Mouse (Mus musculus) midbrain, postnatal 0 days (tissue): ENCODE measurements at regions not wholly inside any gene's neighbourhood (a gene's known extent, or its start where the extent isn't known, plus 50 kb on each side); places are given as distances from the start of the nearest gene placed in this dataset.

Source experiments
- ATAC-seq: fragments of 200-750 bp; cut with Nextera tagmentation; 2 replicates; pipeline ENCODE4 v1.8.0; 2017; ENCODE audit warnings: moderate number of reproducible peaks, mild to moderate bottlenecking, moderate TSS enrichment, moderate library complexity; ENCODE audit not compliant: low FRiP score
- DNase-seq: peaks from one replicate; pipeline ENCODE4 v3.0.0-alpha.2; 2015; ENCODE audit warnings: low spot score
- H3K27ac ChIP-seq: fragments of 300-500 bp; sonication (generic); 2 replicates; pipeline ENCODE4 v1.5.1; 2014; ENCODE audit warnings: low read depth, mild to moderate bottlenecking, low read length, mixed read lengths
- H3K27me3 ChIP-seq: fragments of 300-500 bp; sonication (generic); 2 replicates; pipeline ENCODE4 v1.6.1; 2014; ENCODE audit warnings: low read length, control low read depth, mixed read lengths; ENCODE audit not compliant: insufficient read depth
- H3K36me3 ChIP-seq: fragments of 300-500 bp; sonication (generic); 2 replicates; pipeline ENCODE4 v1.6.1; 2014; ENCODE audit warnings: low read length, control low read depth, mixed read lengths; ENCODE audit not compliant: insufficient read depth
- H3K4me1 ChIP-seq: fragments of 300-500 bp; sonication (generic); 2 replicates; pipeline ENCODE4 v1.6.1; 2014; ENCODE audit warnings: mild to moderate bottlenecking, control low read depth, antibody characterized with exemption, low read length, mixed read lengths; ENCODE audit not compliant: insufficient read depth
- H3K4me2 ChIP-seq: fragments of 300-500 bp; sonication (generic); 2 replicates; pipeline ENCODE4 v1.6.1; 2014; ENCODE audit warnings: low read depth, mild to moderate bottlenecking, low read length, mixed read lengths; ENCODE audit not compliant: poor library complexity, severe bottlenecking
- H3K4me3 ChIP-seq: fragments of 300-500 bp; sonication (generic); 2 replicates; pipeline ENCODE4 v1.5.1; 2014; ENCODE audit warnings: low read depth, mild to moderate bottlenecking, low read length, moderate library complexity
- H3K9ac ChIP-seq: fragments of 300-500 bp; sonication (generic); replicated peaks from 2 replicates; pipeline ENCODE4 v1.6.1; 2014; ENCODE audit warnings: mild to moderate bottlenecking, low read length, moderate library complexity, mixed read lengths; ENCODE audit not compliant: poor library complexity, severe bottlenecking
- H3K9me3 ChIP-seq: fragments of 300-500 bp; sonication (generic); 2 replicates; pipeline ENCODE4 v1.6.1; 2016; ENCODE audit warnings: low read length, control low read depth
- CTCF ChIP-seq: IDR thresholded peaks from 2 replicates; pipeline ENCODE4 v1.5.1; 2016; ENCODE audit warnings: antibody characterized with exemption, mild to moderate bottlenecking
- WGBS: fragments of 180-500 bp; shearing (Covaris S2); extraction: QIAGEN DNeasy Blood & Tissue Kit; methylation state at CpG from one replicate; pipeline ENCODE4 v1.1.7; 2014; 5-methylcytosine and 5-hydroxymethylcytosine counted together

DNA sequence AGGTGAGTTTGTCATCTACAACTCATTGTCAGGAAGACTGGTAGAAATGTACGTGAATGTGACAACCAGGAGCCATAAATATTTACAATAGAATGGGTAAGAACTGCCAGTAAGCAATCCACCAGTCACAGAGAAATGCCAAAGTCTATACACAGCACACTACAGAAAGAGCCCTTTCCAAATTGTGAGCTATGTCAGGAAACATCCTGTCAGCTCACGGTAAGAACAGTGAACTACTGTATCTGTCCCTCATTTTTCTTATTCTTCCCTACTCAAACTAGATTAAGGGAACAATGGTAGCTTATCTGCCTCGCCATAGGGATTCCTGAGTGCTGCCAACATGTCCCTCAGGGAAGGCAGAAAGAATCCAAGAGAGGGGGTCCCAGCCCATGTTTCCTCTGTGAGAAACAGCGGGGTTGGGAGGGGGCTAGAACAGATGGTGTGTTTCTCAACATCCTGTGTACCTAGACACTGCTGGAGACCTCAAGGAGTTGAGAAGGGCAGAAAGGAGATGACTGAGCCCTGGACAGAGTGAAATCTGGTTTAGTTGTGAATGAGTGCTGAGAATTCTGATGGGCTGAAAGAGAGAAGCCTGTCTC is 191.6 kb downstream of the Rfpl4b start:
- no peak overlapping the region for H3K4me2 ChIP-seq
- H3K36me3 ChIP-seq: no peaks in the 10 kb centered on the region
- WGBS: 55% methylated on average over 4 of the region's 4 CpGs
- ATAC-seq: peak; percentile 41; the same call in 1 of the 2 replicates
- no peak overlapping the region for H3K4me3 ChIP-seq
- H3K9me3 ChIP-seq: no peaks in the 10 kb centered on the region
- H3K27me3 ChIP-seq: no peaks in the 10 kb centered on the region
- no peak for TF ChIP-seq CTCF
- H3K4me1 ChIP-seq: no peaks in the 10 kb centered on the region
- no peak overlapping the region for H3K9ac ChIP-seq
- peak; percentile 3 for DNase-seq
- H3K27ac ChIP-seq: no peak overlapping the region

GRCm38 (mm10) chr10:38623399-38623798 is 198.2 kb downstream of the Rfpl4b start:
- H3K9me3 ChIP-seq: no peaks in the 10 kb centered on the region
- no peak overlapping the region for H3K4me2 ChIP-seq
- no peak for TF ChIP-seq CTCF
- H3K4me3 ChIP-seq: no peak overlapping the region
- 89% methylated on average over 1 of the region's 1 CpGs for WGBS
- ATAC-seq: no peak
- DNase-seq: no peak
- no peak overlapping the region for H3K9ac ChIP-seq
- H3K4me1 ChIP-seq: no peaks in the 10 kb centered on the region
- no peaks in the 10 kb centered on the region for H3K36me3 ChIP-seq
- H3K27me3 ChIP-seq: no peaks in the 10 kb centered on the region
- H3K27ac ChIP-seq: no peak overlapping the region

DNA sequence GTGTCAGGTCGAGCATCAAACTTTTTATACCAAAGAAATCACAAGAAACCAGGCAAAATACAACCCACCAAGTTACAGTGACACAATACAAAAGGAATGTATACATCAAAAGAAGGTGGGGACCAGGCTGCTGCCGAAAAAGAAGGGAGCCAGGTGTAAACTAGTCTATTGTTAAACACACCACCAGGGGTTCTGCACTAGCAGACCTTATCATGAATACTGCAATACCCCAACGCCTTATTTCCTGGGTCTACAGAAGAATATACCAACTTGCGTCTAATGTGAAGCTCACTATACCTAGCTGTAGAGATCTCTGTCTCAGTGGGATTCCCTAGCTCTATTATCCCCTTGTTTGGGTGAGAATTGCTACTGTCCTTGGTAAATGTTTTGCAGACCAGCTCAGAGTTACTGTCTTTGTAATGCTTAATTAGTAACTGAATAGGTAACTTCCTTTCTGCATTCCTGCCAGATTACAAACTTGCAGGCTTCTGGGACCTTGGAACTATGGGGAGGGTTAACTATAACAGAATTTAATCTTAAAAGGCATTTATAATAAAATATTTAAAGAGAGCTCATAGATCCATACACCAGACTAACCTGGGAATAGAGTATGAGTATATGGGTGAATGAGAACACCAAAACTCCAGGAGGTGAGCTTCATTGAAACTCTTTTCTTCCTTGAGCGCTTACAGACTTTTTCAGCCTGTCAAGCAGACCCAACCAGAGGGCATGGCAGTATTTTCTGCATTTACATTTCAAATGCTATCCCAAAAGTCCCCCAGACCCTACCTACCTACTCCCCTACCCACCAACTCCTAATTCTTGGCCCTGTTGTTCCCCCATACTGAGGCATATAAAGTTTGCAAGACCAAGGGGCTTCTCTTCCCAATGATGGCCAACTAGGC is 211.7 kb downstream of the Rfpl4b start:
- TF ChIP-seq CTCF: no peak
- Histone ChIP-seq H3K27me3 (no peaks in the 10 kb centered on the region), H3K4me3 (no peak overlapping the region), H3K4me2 (no peak overlapping the region), H3K27ac (no peak overlapping the region), H3K36me3 (no peaks in the 10 kb centered on the region), H3K9me3 (no peaks in the 10 kb centered on the region), H3K9ac (no peak overlapping the region), H3K4me1 (no peaks in the 10 kb centered on the region)
- no peak for ATAC-seq
- WGBS: 77% methylated on average over 5 of the region's 5 CpGs
- DNase-seq: no peak

- WGBS: 81% methylated on average over 2 of the region's 2 CpGs
- H3K27me3 ChIP-seq: no peaks in the 10 kb centered on the region
- no peaks in the 10 kb centered on the region for H3K36me3 ChIP-seq
- no peaks in the 10 kb centered on the region for H3K9me3 ChIP-seq
- TF ChIP-seq CTCF: no peak
- ATAC-seq: no peak
- no peaks in the 10 kb centered on the region for H3K4me1 ChIP-seq
- H3K4me3 ChIP-seq: no peak overlapping the region
- H3K27ac ChIP-seq: no peak overlapping the region
- DNase-seq: no peak
- no peak overlapping the region for H3K9ac ChIP-seq
- H3K4me2 ChIP-seq: no peak overlapping the region
These were observed 235.5 kb downstream of the Rfpl4b start for GRCm38 (mm10) chr10:38586061-38586460.

DNA sequence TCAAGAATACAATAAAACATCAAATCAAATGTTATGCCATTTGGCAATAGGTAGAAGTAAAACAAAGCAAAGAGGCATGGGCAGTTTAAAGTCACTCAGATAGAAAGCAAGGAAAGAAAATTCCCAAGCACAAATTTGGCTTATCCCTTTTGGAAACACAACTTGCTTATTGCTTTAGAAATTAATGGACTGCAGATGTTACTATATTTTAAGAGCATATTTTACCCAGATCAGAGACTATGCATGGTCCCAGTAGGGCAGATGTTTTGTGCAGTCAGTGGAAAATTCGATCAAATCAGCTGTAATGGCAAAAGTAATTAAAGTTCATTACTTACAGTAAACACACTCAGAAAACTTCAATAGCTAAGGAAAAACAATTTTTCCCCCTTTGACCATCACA is 245.9 kb downstream of the Rfpl4b start:
- WGBS: 73% methylated on average over 1 of the region's 1 CpGs
- no peak for DNase-seq
- H3K9me3 ChIP-seq: no peaks in the 10 kb centered on the region
- no peak overlapping the region for H3K9ac ChIP-seq
- no peaks in the 10 kb centered on the region for H3K36me3 ChIP-seq
- no peak overlapping the region for H3K4me3 ChIP-seq
- H3K4me2 ChIP-seq: no peak overlapping the region
- ATAC-seq: no peak
- H3K4me1 ChIP-seq: no peaks in the 10 kb centered on the region
- no peaks in the 10 kb centered on the region for H3K27me3 ChIP-seq
- no peak overlapping the region for H3K27ac ChIP-seq
- TF ChIP-seq CTCF: no peak

DNA sequence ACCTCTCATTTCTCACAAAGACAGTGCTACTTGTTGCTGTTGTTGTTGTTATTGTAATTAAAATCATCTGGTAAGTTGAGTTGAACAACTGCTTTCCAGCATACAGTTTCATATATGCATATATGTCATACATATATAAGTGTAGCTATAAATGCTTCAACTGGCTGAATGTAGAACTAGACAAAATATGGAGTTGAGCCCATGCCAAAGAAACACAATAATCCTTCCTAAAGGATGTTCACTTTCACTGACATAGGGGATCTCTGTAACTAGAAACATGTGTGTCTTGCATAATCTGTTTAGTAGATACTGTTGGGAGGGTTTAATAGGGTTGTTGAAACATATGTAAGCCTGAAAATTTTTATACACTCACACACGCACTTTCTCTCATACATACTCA is 247.9 kb downstream of the Rfpl4b start:
- H3K27me3 ChIP-seq: no peaks in the 10 kb centered on the region
- no peaks in the 10 kb centered on the region for H3K9me3 ChIP-seq
- WGBS: 87% methylated on average over 1 of the region's 1 CpGs
- H3K9ac ChIP-seq: no peak overlapping the region
- peak overlapping the region; percentile 76 for H3K27ac ChIP-seq
- DNase-seq: no peak
- TF ChIP-seq CTCF: no peak
- H3K4me2 ChIP-seq: no peak overlapping the region
- H3K4me3 ChIP-seq: no peak overlapping the region
- no peaks in the 10 kb centered on the region for H3K4me1 ChIP-seq
- no peak for ATAC-seq
- no peaks in the 10 kb centered on the region for H3K36me3 ChIP-seq
